Mouse (Mus musculus) adrenal gland, postnatal 4 days (tissue): Measurements from ENCODE around the gene Zfp185. TPM values are rescaled to one million over a fixed set of nuclear protein-coding genes. Genes with fewer than 3 reads are reported as not detected.
"Not testable (repeated sequence)": the region's sequence is repeated elsewhere in the genome, so short reads cannot be mapped to it uniquely, and the experiment has no call there.

ENCODE experiments used
- DNase-seq, 2 experiments: peaks; one replicate each; pipeline ENCODE4 v3.0.0; 2021 to 2022; ENCODE audit warnings: low spot score in 2 of 2, mixed read lengths in 2 of 2
- microRNA-seq: library from miRNA; unstranded; fragments of <30 nt; microRNA quantifications from one replicate; pipeline ENCODE4 v1.2.0, GENCODE M21; 2021
- total RNA-seq, 2 experiments: library from RNA; stranded (reverse); gene quantifications; 2 replicates each; pipeline ENCODE4 v1.2.3; 2021

The Zfp185 gene
- total RNA-seq, 2 experiments from 2014 or later: 5.3 to 7.2 TPM

DNA sequence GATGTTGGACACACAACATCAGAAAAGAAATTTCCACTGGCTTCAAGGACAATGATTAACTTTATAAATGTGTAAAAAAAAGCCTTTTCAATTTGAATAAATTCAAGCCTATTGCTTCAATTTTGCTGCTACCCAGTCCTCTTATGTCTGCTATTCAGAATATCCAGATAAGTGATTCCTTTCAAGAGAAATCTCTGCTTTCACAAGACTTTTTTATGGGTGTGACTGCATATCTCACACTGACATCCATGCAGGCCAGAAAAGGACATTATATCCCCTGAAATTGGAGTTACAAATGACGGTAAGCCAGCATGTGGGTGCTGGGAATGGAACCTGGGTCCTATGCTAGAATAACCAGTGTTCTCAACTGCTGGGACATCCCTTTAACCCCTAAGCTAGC is 74.4 kb downstream of the Zfp185 start:
- no peak for DNase-seq

GRCm38 (mm10) chrX:73062323-73062722 is 75.2 kb downstream of the Zfp185 start:
- no peak for DNase-seq

DNA sequence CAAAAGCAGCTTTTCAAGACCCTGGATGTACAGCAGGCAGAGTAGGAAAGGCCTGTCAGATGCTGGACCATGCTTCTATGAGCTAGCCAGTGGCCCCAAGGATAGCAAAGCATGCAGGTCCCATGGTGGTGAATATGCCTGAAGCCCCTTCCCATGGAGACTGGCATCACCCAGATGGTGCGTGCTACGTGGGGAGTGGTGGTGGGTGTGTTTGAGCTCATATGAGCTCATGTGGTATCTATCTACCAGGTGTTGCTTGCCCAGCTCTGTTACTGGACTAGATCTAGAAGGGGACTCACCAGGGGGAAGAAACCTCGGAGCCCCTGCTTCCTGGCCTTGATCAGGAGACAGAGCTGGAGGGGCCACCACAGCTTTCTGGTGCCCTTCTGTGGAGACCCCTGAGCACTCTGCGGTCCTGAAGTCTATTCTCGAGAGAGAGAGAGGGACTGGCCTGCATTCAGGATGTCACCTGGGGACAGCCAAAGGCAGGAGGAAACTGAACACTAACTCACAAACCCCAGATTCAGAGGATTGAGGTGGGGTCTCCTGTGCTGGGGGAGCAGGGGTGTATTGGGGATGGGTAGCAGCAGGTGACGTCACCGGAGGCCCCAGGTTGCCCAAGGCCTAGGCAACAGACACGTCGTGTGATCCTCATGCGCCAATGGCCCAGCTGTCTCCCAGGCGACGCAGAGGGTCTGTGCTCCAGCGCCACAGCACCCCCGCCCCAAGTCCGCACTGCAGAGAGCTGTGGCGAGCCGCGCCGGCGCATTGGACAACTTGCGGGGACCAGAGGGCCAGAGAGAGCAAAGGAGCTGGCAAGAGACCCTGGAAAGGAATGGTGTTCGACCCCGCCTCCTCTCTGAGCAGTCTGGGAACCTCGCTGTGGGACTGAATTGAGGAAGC is 76.6 kb downstream of the Zfp185 start:
- no peak for DNase-seq

- DNase-seq: no peak
Observed at GRCm38 (mm10) chrX:73064415-73064793, 77.3 kb downstream of the Zfp185 start, which contains the start of gene Pnma3. TSS of gene Pnma3 (plus strand) at chrX:73064787.

GRCm38 (mm10) chrX:73066765-73067312 is 79.7 kb downstream of the Zfp185 start:
- not testable (repeated sequence) for DNase-seq

Small RNA genes within 50 kb of the gene (microRNA-seq; reads per million reads assigned to microRNA genes)
- gene Mir2137: 1.6 reads per million

Other genes with a start within 250 kb of the Zfp185 start
- gene Gabrq, start 162.2 kb upstream of the Zfp185 start, total RNA-seq: under 1 TPM; 0.08 to 0.20 TPM
- 10 to 100 TPM; 45.9 to 46.0 TPM for gene Cetn2, start 68.9 kb upstream of the Zfp185 start, total RNA-seq
- 10 to 100 TPM; 25.2 to 25.5 TPM for gene Nsdhl, start 68.8 kb upstream of the Zfp185 start, total RNA-seq
- under 1 TPM in 1 of 2 experiments, not detected in 1; 0.20 TPM for gene Pnma5, start 49.8 kb downstream of the Zfp185 start, total RNA-seq
- 1 to 10 TPM; 1.5 to 1.6 TPM for gene Pnma3, start 77.4 kb downstream of the Zfp185 start, total RNA-seq
- 1 to 10 TPM in 1 of 2 experiments, not detected in 1; 1.3 TPM for gene Xlr4a, start 95.1 kb downstream of the Zfp185 start, total RNA-seq
- gene Xlr3a, start 109.8 kb downstream of the Zfp185 start, total RNA-seq: 1 to 10 TPM; 1.5 to 2.5 TPM
- under 1 TPM; 0.22 to 0.65 TPM for gene Gm14685, start 129.7 kb downstream of the Zfp185 start, total RNA-seq
- under 1 TPM in 1 of 2 experiments, not detected in 1; 0.31 TPM for gene Xlr5b, start 161.5 kb downstream of the Zfp185 start, total RNA-seq
- gene DXBay18, start 162.1 kb downstream of the Zfp185 start, total RNA-seq: not detected
- not detected for gene Spin2d, start 189.7 kb downstream of the Zfp185 start, total RNA-seq
- gene Xlr3b, start 204.9 kb downstream of the Zfp185 start, total RNA-seq: 10 to 100 TPM in 1 of 2 experiments, 1 to 10 TPM in 1; 4.5 to 14.5 TPM
- 1 to 10 TPM in 1 of 2 experiments, under 1 TPM in 1; 0.53 to 1.7 TPM for gene Xlr4b, start 227.0 kb downstream of the Zfp185 start, total RNA-seq
- 1 to 10 TPM; 9.0 to 9.8 TPM for gene F8a, start 241.0 kb downstream of the Zfp185 start, total RNA-seq